Mouse (Mus musculus) liver, adult 2 months (tissue): ENCODE results near the gene Topors.

Source experiments
- CTCF ChIP-seq: fragments of 200-500 bp; IDR thresholded peaks from 2 replicates; pipeline ENCODE4 v1.5.1; 2011; ENCODE audit warnings: low read depth, low read length, control low read depth
- POLR2A ChIP-seq: fragments of 200-500 bp; IDR thresholded peaks from 2 replicates; pipeline ENCODE4 v1.6.1; 2011; ENCODE audit warnings: low read length, control low read depth; ENCODE audit not compliant: insufficient read depth; ENCODE audit errors: extremely low read depth

GRCm38 (mm10) chr4:40267681-40268080, 2.0 kb downstream of the Topors start:
- TF ChIP-seq POLR2A (no peak), CTCF (no peak)
